Mouse (Mus musculus) midbrain, embryonic 16.5 days (tissue): ENCODE results near the gene Pitpnm2. TPM values are rescaled to one million over a fixed set of nuclear protein-coding genes. Genes with fewer than 3 reads are reported as not detected.

ENCODE experiments used
- ATAC-seq: fragments of 200-750 bp; cut with Nextera tagmentation; 2 replicates; pipeline ENCODE4 v1.8.0; 2017; ENCODE audit warnings: moderate TSS enrichment
- H3K27ac ChIP-seq: fragments of 300-500 bp; sonication (generic); 2 replicates; pipeline ENCODE4 v1.5.1; 2014; ENCODE audit warnings: mild to moderate bottlenecking, low read length, mixed read lengths
- H3K27me3 ChIP-seq: fragments of 300-500 bp; sonication (generic); 2 replicates; pipeline ENCODE4 v1.6.1; 2014; ENCODE audit warnings: low read depth, low read length, mixed read lengths; ENCODE audit not compliant: control insufficient read depth, insufficient read depth
- H3K36me3 ChIP-seq: fragments of 300-500 bp; sonication (generic); 2 replicates; pipeline ENCODE4 v1.6.1; 2014; ENCODE audit warnings: mild to moderate bottlenecking, low read length, moderate library complexity, mixed read lengths; ENCODE audit not compliant: control insufficient read depth, insufficient read depth
- H3K4me1 ChIP-seq: fragments of 300-500 bp; sonication (generic); 2 replicates; pipeline ENCODE4 v1.6.1; 2014; ENCODE audit warnings: mild to moderate bottlenecking, low read length, mixed read lengths; ENCODE audit not compliant: control insufficient read depth, insufficient read depth
- H3K4me2 ChIP-seq: fragments of 300-500 bp; sonication (generic); 2 replicates; pipeline ENCODE4 v1.6.1; 2014; ENCODE audit warnings: mild to moderate bottlenecking, low read length, mixed read lengths
- H3K4me3 ChIP-seq: fragments of 300-500 bp; sonication (generic); 2 replicates; pipeline ENCODE4 v1.5.1; 2014; ENCODE audit warnings: low read depth, mild to moderate bottlenecking, low read length, moderate library complexity, mixed read lengths
- H3K9ac ChIP-seq: fragments of 300-500 bp; sonication (generic); 2 replicates; pipeline ENCODE4 v1.6.1; 2014; ENCODE audit warnings: low read depth, low read length, mixed read lengths
- H3K9me3 ChIP-seq: fragments of 300-500 bp; sonication (generic); replicated peaks from 2 replicates; pipeline ENCODE4 v1.6.1; 2014; ENCODE audit warnings: mild to moderate bottlenecking, low read length, mixed read lengths; ENCODE audit not compliant: control insufficient read depth, poor library complexity, severe bottlenecking
- WGBS: fragments of 180-500 bp; shearing (Covaris S2); extraction: QIAGEN DNeasy Blood & Tissue Kit; methylation state at CpG from one replicate; pipeline ENCODE4 v1.1.7; 2014; 5-methylcytosine and 5-hydroxymethylcytosine counted together
- polyA plus RNA-seq: library from polyadenylated mRNA; unstranded; fragments of >200 nt; fragmentation: Nextera tagmentation; extraction: Ambion mirVana; gene quantifications from 2 replicates; pipeline ENCODE4 v1.2.1, GENCODE M21; 2015

Gene Pitpnm2
- polyA plus RNA-seq, 1 experiment from 2014 or later = 10.9 TPM

- Histone ChIP-seq H3K27me3 (no peaks in the 10 kb centered on the region), H3K27ac (no peak overlapping the region), H3K4me3 (no peak overlapping the region), H3K4me1 (no peaks in the 10 kb centered on the region; the same call in 1 of the 2 replicates), H3K9ac (no peak overlapping the region), H3K9me3 (no peaks in the 10 kb centered on the region), H3K4me2 (no peak overlapping the region), H3K36me3 (no peaks in the 10 kb centered on the region)
- 56% methylated on average over 6 of the region's 6 CpGs for WGBS
- ATAC-seq = no peak
These were observed 22.4 kb downstream of the Pitpnm2 start for GRCm38 (mm10) chr5:124227193-124227592.

GRCm38 (mm10) chr5:124226494-124226893, 23.1 kb downstream of the Pitpnm2 start:
- WGBS = 90% methylated on average over 4 of the region's 4 CpGs
- H3K36me3 ChIP-seq = no peaks in the 10 kb centered on the region
- H3K4me1 ChIP-seq = peaks cover 2% of the 10 kb centered on the region; the same call in 1 of the 2 replicates

GRCm38 (mm10) chr5:124225891-124226290, 23.7 kb downstream of the Pitpnm2 start:
- H3K4me3 ChIP-seq = no peak overlapping the region
- no peak overlapping the region for H3K9ac ChIP-seq
- no peaks in the 10 kb centered on the region for H3K9me3 ChIP-seq
- no peak for ATAC-seq
- 91% methylated on average over 7 of the region's 7 CpGs for WGBS
- H3K27ac ChIP-seq = no peak overlapping the region
- H3K36me3 ChIP-seq = no peaks in the 10 kb centered on the region
- no peak overlapping the region for H3K4me2 ChIP-seq
- H3K4me1 ChIP-seq = peaks cover 2% of the 10 kb centered on the region; the same call in 1 of the 2 replicates
- H3K27me3 ChIP-seq = no peaks in the 10 kb centered on the region

More at GRCm38 (mm10) chr5:124226494-124226893, 23.1 kb downstream of the Pitpnm2 start:
- H3K4me3 ChIP-seq = no peak overlapping the region
- H3K9me3 ChIP-seq = no peaks in the 10 kb centered on the region
- no peak overlapping the region for H3K4me2 ChIP-seq
- no peaks in the 10 kb centered on the region for H3K27me3 ChIP-seq
- H3K27ac ChIP-seq = no peak overlapping the region
- no peak overlapping the region for H3K9ac ChIP-seq
- no peak for ATAC-seq

- 64% methylated on average over 16 of the region's 16 CpGs for WGBS
These were observed 25.1 kb downstream of the Pitpnm2 start for GRCm38 (mm10) chr5:124224321-124225092.

GRCm38 (mm10) chr5:124223574-124223973, 26.0 kb downstream of the Pitpnm2 start:
- no peak for ATAC-seq
- Histone ChIP-seq H3K4me1 (peaks cover 10% of the 10 kb centered on the region), H3K27ac (no peak overlapping the region), H3K27me3 (no peaks in the 10 kb centered on the region), H3K36me3 (no peaks in the 10 kb centered on the region), H3K9me3 (no peaks in the 10 kb centered on the region), H3K9ac (no peak overlapping the region), H3K4me2 (no peak overlapping the region), H3K4me3 (no peak overlapping the region)
- 89% methylated on average over 8 of the region's 8 CpGs for WGBS

More at GRCm38 (mm10) chr5:124224321-124225092, 25.1 kb downstream of the Pitpnm2 start:
- H3K4me3 ChIP-seq = no peak overlapping the region
- no peak for ATAC-seq
- H3K9ac ChIP-seq = no peak overlapping the region
- H3K4me1 ChIP-seq = peaks cover 5% of the 10 kb centered on the region
- no peaks in the 10 kb centered on the region for H3K36me3 ChIP-seq
- no peaks in the 10 kb centered on the region for H3K27me3 ChIP-seq
- H3K9me3 ChIP-seq = no peaks in the 10 kb centered on the region
- no peak overlapping the region for H3K27ac ChIP-seq
- no peak overlapping the region for H3K4me2 ChIP-seq

DNA sequence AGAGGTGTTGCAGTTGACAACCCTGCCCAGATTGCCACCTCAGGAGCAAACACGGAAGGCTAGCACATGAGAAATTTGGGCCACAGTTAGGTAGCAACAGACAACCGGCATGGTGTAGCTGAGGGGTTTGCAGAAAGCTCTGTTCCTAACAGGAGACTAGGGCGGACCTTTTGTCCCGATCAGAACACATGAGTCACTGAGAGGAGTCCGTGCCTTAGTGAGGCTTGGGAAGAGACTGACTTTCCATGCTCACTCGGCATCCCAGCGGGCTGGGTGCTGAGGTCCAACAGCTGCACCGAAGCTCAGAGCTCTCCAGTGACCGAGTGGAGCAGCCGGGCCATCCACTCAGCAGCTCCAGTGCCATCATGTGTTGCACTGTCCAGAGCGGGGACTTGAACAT, 26.9 kb downstream of the Pitpnm2 start:
- H3K4me1 ChIP-seq = peaks cover 10% of the 10 kb centered on the region
- no peak for ATAC-seq
- H3K9me3 ChIP-seq = no peaks in the 10 kb centered on the region
- H3K4me2 ChIP-seq = no peak overlapping the region
- H3K27ac ChIP-seq = no peak overlapping the region
- no peaks in the 10 kb centered on the region for H3K27me3 ChIP-seq
- H3K4me3 ChIP-seq = no peak overlapping the region
- WGBS = 94% methylated on average over 11 of the region's 11 CpGs
- no peak overlapping the region for H3K9ac ChIP-seq
- H3K36me3 ChIP-seq = no peaks in the 10 kb centered on the region

- H3K27ac ChIP-seq = no peak overlapping the region
- H3K9me3 ChIP-seq = no peaks in the 10 kb centered on the region
- H3K4me1 ChIP-seq = peaks cover 10% of the 10 kb centered on the region
- no peaks in the 10 kb centered on the region for H3K36me3 ChIP-seq
- no peak overlapping the region for H3K4me2 ChIP-seq
- no peak overlapping the region for H3K4me3 ChIP-seq
- no peak for ATAC-seq
- H3K27me3 ChIP-seq = no peaks in the 10 kb centered on the region
- WGBS = 84% methylated on average over 7 of the region's 7 CpGs
- H3K9ac ChIP-seq = no peak overlapping the region
These were observed 27.9 kb downstream of the Pitpnm2 start for GRCm38 (mm10) chr5:124221736-124222040.

GRCm38 (mm10) chr5:124221037-124221735, 28.4 kb downstream of the Pitpnm2 start:
- H3K4me2 ChIP-seq = no peak overlapping the region
- no peak overlapping the region for H3K4me3 ChIP-seq
- ATAC-seq = no peak
- no peak overlapping the region for H3K27ac ChIP-seq
- H3K9me3 ChIP-seq = no peaks in the 10 kb centered on the region
- H3K4me1 ChIP-seq = peaks cover 10% of the 10 kb centered on the region
- 58% methylated on average over 7 of the region's 7 CpGs for WGBS
- no peak overlapping the region for H3K9ac ChIP-seq
- no peaks in the 10 kb centered on the region for H3K27me3 ChIP-seq
- H3K36me3 ChIP-seq = no peaks in the 10 kb centered on the region

GRCm38 (mm10) chr5:124220551-124220950, 29.0 kb downstream of the Pitpnm2 start:
- H3K9me3 ChIP-seq = no peaks in the 10 kb centered on the region
- WGBS = 94% methylated on average over 5 of the region's 5 CpGs
- no peak overlapping the region for H3K27ac ChIP-seq

More at GRCm38 (mm10) chr5:124220551-124220950, 29.0 kb downstream of the Pitpnm2 start:
- Histone ChIP-seq H3K9ac (no peak overlapping the region), H3K4me2 (no peak overlapping the region), H3K4me1 (peaks cover 10% of the 10 kb centered on the region), H3K4me3 (no peak overlapping the region), H3K36me3 (no peaks in the 10 kb centered on the region), H3K27me3 (no peaks in the 10 kb centered on the region)
- ATAC-seq = no peak
